Mouse (Mus musculus): Measurements from ENCODE around the gene Slc24a2.

DNA sequence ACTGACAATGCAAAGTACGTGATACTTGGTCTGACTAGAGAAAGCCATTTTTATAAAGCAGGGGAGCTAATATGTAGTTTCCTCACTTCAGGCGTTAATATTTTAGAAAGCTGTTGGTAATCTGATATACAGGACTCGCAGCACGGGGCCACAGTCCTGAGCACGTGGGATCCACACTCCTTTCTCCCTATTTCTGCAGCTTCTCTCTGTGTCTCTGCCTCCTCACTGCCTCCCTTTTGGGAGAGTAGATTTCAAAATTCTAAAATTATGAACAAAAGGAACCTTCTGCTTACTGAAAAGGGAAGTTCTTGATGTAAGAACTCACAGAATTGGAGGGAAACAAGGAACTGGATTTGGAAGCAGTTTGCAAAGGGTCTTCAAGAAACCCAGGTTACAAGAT is 97.8 kb downstream of the Slc24a2 start:
- no peak for TF ChIP-seq CTCF (IDR thresholded peaks at IDR 0.05; ENCODE audit: extremely low read depth, insufficient read length, insufficient replicate concordance, low read depth, low read length)
- no peak for TF ChIP-seq POLR2A (IDR thresholded peaks at IDR 0.05; ENCODE audit: low read depth, low read length)
